Mouse (Mus musculus): ENCODE data around the gene Gm266.

DNA sequence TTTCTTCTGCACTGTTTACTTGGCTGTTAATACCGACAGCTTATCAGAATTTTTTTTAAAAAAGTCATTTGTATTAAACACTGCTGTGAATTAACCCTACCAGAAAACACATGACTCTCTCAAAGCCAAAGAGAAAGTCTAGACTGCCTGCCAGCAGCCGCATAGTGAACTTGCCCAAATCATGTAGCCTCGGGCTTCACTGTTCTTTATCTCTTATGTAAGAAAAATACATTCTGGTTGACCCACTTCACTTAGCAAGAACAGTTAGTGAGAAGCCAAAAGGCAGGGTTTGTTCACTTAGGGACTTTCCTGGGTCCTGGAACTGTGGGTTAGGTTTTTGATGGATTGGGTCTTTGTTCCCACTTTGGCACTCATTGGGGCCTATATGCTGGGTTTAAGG lies 13.9 kb downstream of the Gm266 start:
- no peak for TF ChIP-seq CTCF (IDR thresholded peaks at IDR 0.05; ENCODE audit: low read depth, low read length)
- no peak for TF ChIP-seq GATA1 (IDR thresholded peaks at IDR 0.05; ENCODE audit: borderline replicate concordance, low read length)
- TF ChIP-seq GATA2 (IDR thresholded peaks at IDR 0.05; ENCODE audit: borderline replicate concordance, low read depth, low read length), result no peak
- no peak for TF ChIP-seq TAL1 (conservative IDR thresholded peaks at IDR 0.05; ENCODE audit: low read depth, low read length)

Measured in G1E (cell line).